ENCODE assay signal across 10 mouse cellular contexts in genomic region chr1:54922707-54923106, GRCm38 (mm10). TPM values are rescaled to one million over a fixed set of nuclear protein-coding genes. Genes with fewer than 3 reads are reported as not detected.
DNase-seq lines count a peak whose midpoint lies in the region; ATAC-seq lines count a peak whose summit lies in the region.
"Had no signal": no experiment of that assay in that cellular context is flagged by ENCODE, and none has a peak within 500 bp of the region (broad histone marks: within the 10 kb centered on the region; RNA-seq: fewer than 3 reads in every experiment).

No protein-coding gene starts in this region.

- no peaks in the 10 kb centered on the region for H3K9me3 ChIP-seq in stomach, embryonic 16.5 days (replicated peaks; ENCODE audit: control insufficient read depth, low read length)
- H3K9me3 ChIP-seq: hindbrain, embryonic 15.5 days had no signal

- H3K4me3 ChIP-seq in stomach, embryonic 16.5 days (replicated peaks; ENCODE audit: low read length), result no peak overlapping the region
- H3K4me3 ChIP-seq: hindbrain, embryonic 15.5 days had no signal

- intact Hi-C loops in heart, postnatal 14 days (cut with DNase I), result no loop called here

- ATAC-seq in stomach, embryonic 16.5 days (ENCODE audit: insufficient read depth, low FRiP score), result no peak

- no peak overlapping the region for H3K9ac ChIP-seq in stomach, embryonic 16.5 days (ENCODE audit: low read length)
- H3K9ac ChIP-seq: hindbrain, embryonic 15.5 days; liver, embryonic 14.5 days had no signal

- peaks cover 22% of the 10 kb centered on the region for H3K4me1 ChIP-seq in stomach, embryonic 16.5 days (ENCODE audit: control insufficient read depth, insufficient read depth, low read length)

- H3K36me3 ChIP-seq in stomach, embryonic 16.5 days (ENCODE audit: control insufficient read depth, insufficient read depth, low read length), result no peaks in the 10 kb centered on the region
- H3K36me3 ChIP-seq: hindbrain, embryonic 15.5 days had no signal

- no peak overlapping the region for H3K4me2 ChIP-seq in stomach, embryonic 16.5 days (ENCODE audit: low read depth, low read length)
- H3K4me2 ChIP-seq: hindbrain, embryonic 15.5 days had no signal

- DNase-seq in heart, postnatal 14 days, result peak; percentile 27 to 44
- DNase-seq in heart, adult 9 months (ENCODE audit: low spot score in 2 of 2), result no peak
- peak; percentile 44 for DNase-seq in right cerebral cortex, postnatal 4 days
- DNase-seq in right cerebral cortex, adult 2 months (ENCODE audit: low spot score in 2 of 2), result no peak
- DNase-seq in cerebellum, postnatal 36 days, result peak; percentile 87 to 89
- DNase-seq in natural killer cell, adult 2 months (ENCODE audit: low spot score in 2 of 2), result no peak
- no peak for DNase-seq in adrenal gland, adult 18-20 months (ENCODE audit: low spot score in 2 of 2)

- H3K27me3 ChIP-seq in stomach, embryonic 16.5 days (ENCODE audit: control insufficient read depth, insufficient read depth, low read length), result no peaks in the 10 kb centered on the region
- H3K27me3 ChIP-seq: hindbrain, embryonic 15.5 days had no signal

- H3K27ac ChIP-seq in stomach, embryonic 16.5 days (ENCODE audit: low read length), result peak overlapping the region; percentile 26; the same call in 1 of the 2 replicates
- H3K27ac ChIP-seq: hindbrain, embryonic 15.5 days; liver, embryonic 14.5 days had no signal

- WGBS in stomach, embryonic 16.5 days, result 75% methylated on average over 8 of the region's 8 CpGs

RNA-seq across cellular contexts. Expression of gene Ankrd44, which starts 3.5 kb away (rescaled TPM):
- total RNA-seq in heart, postnatal 14 days (2021), result 10 to 100 TPM; 15.9 to 16.9 TPM
- polyA plus RNA-seq in stomach, embryonic 16.5 days (2015; fragmentation: Nextera tagmentation; extraction: Ambion mirVana), result 13.8 and 14.5 TPM in 2 replicates
- 10 to 100 TPM; 15.5 to 19.9 TPM for total RNA-seq in adrenal gland, adult 18-20 months (2021)

Comparison
In these comparisons a context has a peak if more than half of its experiments do, and no peak if none do; other contexts are left out.
1. DNase-seq: peak in heart, postnatal 14 days (2 of 2), right cerebral cortex, postnatal 4 days (single experiment) and cerebellum, postnatal 36 days (2 of 2); none in heart, adult 9 months (0 of 2), right cerebral cortex, adult 2 months (0 of 2), natural killer cell, adult 2 months (0 of 2) and adrenal gland, adult 18-20 months (0 of 2).